Mouse (Mus musculus) E14TG2a.4 (cell line): ENCODE data around the gene Tnfrsf23.

Experiments
- CTCF ChIP-seq: conservative IDR thresholded peaks from 2 replicates; pipeline ENCODE4 v1.5.1; 2014; ENCODE audit warnings: low read length
- NANOG ChIP-seq: IDR thresholded peaks from 2 replicates; pipeline ENCODE4 v1.6.1; 2014; ENCODE audit warnings: borderline replicate concordance, low read length, mixed read lengths
- POU5F1 ChIP-seq: IDR thresholded peaks from 2 replicates; pipeline ENCODE4 v1.6.1; 2014; ENCODE audit warnings: low read length, borderline replicate concordance

DNA sequence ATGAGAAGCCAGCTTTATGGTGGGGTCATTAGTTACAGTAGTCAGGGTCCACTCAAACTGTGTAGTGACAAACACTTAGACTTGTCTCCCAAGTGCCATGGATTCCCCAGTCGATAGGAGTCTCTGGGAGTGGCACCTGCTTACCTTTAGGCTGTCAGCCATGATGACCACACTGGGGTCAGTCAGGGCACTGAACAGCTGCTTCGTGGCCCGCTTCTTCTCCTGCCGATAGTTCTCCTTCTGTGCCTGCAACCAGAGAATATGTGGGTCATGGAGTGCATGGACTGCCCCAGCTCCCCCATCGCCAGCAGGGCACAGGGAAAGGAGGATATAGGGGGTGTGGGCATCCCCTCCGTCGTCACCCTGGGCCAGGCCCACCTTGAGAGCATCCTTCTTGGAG lies 23.7 kb upstream of the Tnfrsf23 start:
- no peak for TF ChIP-seq CTCF
- TF ChIP-seq POU5F1: no peak
- TF ChIP-seq NANOG: no peak
